Mouse (Mus musculus) lung, embryonic 16.5 days (tissue): ENCODE measurements around the gene St6gal1. TPM values are rescaled to one million over a fixed set of nuclear protein-coding genes. Genes with fewer than 3 reads are reported as not detected.

Source experiments
- ATAC-seq: fragments of 200-750 bp; cut with Nextera tagmentation; 2 replicates; pipeline ENCODE4 v1.8.0; 2017; ENCODE audit warnings: low read depth, mild to moderate bottlenecking, moderate library complexity
- H3K27ac ChIP-seq: fragments of 300-500 bp; sonication (generic); 2 replicates; pipeline ENCODE4 v1.5.1; 2014; ENCODE audit warnings: mild to moderate bottlenecking, control low read depth, low read length
- H3K27me3 ChIP-seq: fragments of 300-500 bp; sonication (generic); 2 replicates; pipeline ENCODE4 v1.6.1; 2014; ENCODE audit warnings: low read depth, low read length, mixed read lengths; ENCODE audit not compliant: control insufficient read depth, insufficient read depth
- H3K36me3 ChIP-seq: fragments of 300-500 bp; sonication (generic); 2 replicates; pipeline ENCODE4 v1.6.1; 2014; ENCODE audit warnings: low read length; ENCODE audit not compliant: control insufficient read depth, insufficient read depth
- H3K4me1 ChIP-seq: fragments of 300-500 bp; sonication (generic); replicated peaks from 2 replicates; pipeline ENCODE4 v1.6.1; 2014; ENCODE audit warnings: low read length, mixed read lengths; ENCODE audit not compliant: control insufficient read depth, insufficient read depth
- H3K4me2 ChIP-seq: fragments of 300-500 bp; sonication (generic); 2 replicates; pipeline ENCODE4 v1.6.1; 2014; ENCODE audit warnings: low read depth, low read length, control low read depth
- H3K4me3 ChIP-seq: fragments of 300-500 bp; sonication (generic); 2 replicates; pipeline ENCODE4 v1.5.1; 2014; ENCODE audit warnings: mild to moderate bottlenecking, low read length, control low read depth
- H3K9ac ChIP-seq: fragments of 300-500 bp; sonication (generic); 2 replicates; pipeline ENCODE4 v1.6.1; 2014; ENCODE audit warnings: low read length, control low read depth
- H3K9me3 ChIP-seq: fragments of 300-500 bp; sonication (generic); 2 replicates; pipeline ENCODE4 v1.6.1; 2016; ENCODE audit warnings: low read length; ENCODE audit not compliant: control insufficient read depth
- WGBS: fragments of 180-500 bp; shearing (Covaris S2); extraction: QIAGEN DNeasy Blood & Tissue Kit; methylation state at CpG from one replicate; pipeline ENCODE4 v1.1.7; 2014; 5-methylcytosine and 5-hydroxymethylcytosine counted together
- polyA plus RNA-seq: library from polyadenylated mRNA; unstranded; fragments of >200 nt; fragmentation: Nextera tagmentation; extraction: Ambion mirVana; gene quantifications from 2 replicates; pipeline ENCODE4 v1.2.1, GENCODE M21; 2015

The St6gal1 gene
- polyA plus RNA-seq, 1 experiment from 2014 or later: 56.2 TPM

GRCm38 (mm10) chr16:23307142-23307968, 82.8 kb downstream of the St6gal1 start:
- Histone ChIP-seq H3K4me2 (no peak overlapping the region), H3K27me3 (no peaks in the 10 kb centered on the region), H3K27ac (no peak overlapping the region), H3K36me3 (no peaks in the 10 kb centered on the region), H3K9ac (no peak overlapping the region), H3K9me3 (no peaks in the 10 kb centered on the region), H3K4me3 (no peak overlapping the region), H3K4me1 (peaks cover 26% of the 10 kb centered on the region)
- no peak for ATAC-seq
- WGBS: 66% methylated on average over 12 of the region's 12 CpGs

DNA sequence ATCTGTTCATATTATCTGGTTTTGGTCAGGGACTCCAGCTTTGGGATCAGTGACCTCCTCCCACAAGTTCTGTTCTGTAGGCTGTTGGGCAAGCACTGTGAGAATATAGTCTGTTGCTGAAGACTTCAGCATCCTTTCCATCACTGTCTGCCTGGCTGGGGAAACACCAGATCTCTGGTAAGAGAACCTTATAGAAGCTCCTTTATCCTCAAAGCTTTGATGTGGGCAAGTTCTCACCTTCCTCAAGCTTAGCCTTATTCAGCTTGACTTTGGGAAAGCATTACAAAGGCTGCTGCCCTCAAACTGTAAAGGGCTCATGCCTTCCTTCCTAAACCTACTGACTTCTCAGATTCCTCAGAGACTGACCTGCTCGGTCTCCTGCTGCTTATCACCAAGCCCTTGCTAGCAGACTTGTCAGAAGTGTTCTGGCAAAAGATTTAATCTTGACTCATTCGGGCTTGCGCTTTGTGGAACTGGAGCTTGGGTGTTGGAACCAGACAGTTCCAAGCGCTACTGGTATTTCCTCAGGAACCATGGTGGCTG, 83.5 kb downstream of the St6gal1 start:
- no peaks in the 10 kb centered on the region for H3K9me3 ChIP-seq
- 49% methylated on average over 4 of the region's 4 CpGs for WGBS
- H3K9ac ChIP-seq: no peak overlapping the region
- H3K4me3 ChIP-seq: no peak overlapping the region
- H3K4me1 ChIP-seq: peaks cover 26% of the 10 kb centered on the region
- no peaks in the 10 kb centered on the region for H3K27me3 ChIP-seq
- H3K4me2 ChIP-seq: no peak overlapping the region
- H3K27ac ChIP-seq: peak overlapping the region; percentile 20; the same call in 1 of the 2 replicates
- H3K36me3 ChIP-seq: no peaks in the 10 kb centered on the region; the same call in 1 of the 2 replicates
- ATAC-seq: no peak

GRCm38 (mm10) chr16:23309080-23309479, 84.5 kb downstream of the St6gal1 start:
- H3K27ac ChIP-seq: no peak overlapping the region
- WGBS: 73% methylated on average over 4 of the region's 4 CpGs
- no peaks in the 10 kb centered on the region for H3K9me3 ChIP-seq
- no peaks in the 10 kb centered on the region for H3K27me3 ChIP-seq
- H3K9ac ChIP-seq: no peak overlapping the region
- no peak for ATAC-seq
- H3K4me2 ChIP-seq: no peak overlapping the region
- no peaks in the 10 kb centered on the region; the same call in 1 of the 2 replicates for H3K36me3 ChIP-seq
- H3K4me3 ChIP-seq: no peak overlapping the region
- H3K4me1 ChIP-seq: peaks cover 26% of the 10 kb centered on the region

DNA sequence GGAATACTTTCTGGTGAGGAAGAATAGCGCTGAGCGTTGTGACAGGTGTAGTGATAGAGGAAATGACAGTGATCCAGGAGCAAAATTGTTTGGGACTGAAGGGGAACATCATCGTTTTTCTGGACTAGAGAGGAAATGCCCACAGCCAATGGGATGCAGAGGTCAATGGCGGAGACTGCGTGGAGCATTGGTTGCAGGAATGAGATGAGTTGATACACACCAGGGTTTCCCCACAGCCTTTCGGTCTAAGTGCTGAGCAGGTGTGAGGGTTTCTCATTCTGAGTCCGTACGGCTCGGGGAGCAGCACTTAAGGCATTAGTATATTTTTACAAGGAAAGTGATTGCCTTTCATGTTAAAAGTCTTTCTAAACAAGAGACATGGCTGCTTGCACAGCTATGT, 88.1 kb downstream of the St6gal1 start:
- ATAC-seq: no peak
- Histone ChIP-seq H3K27me3 (no peaks in the 10 kb centered on the region), H3K9ac (no peak overlapping the region), H3K4me1 (peaks cover 24% of the 10 kb centered on the region), H3K4me2 (no peak overlapping the region), H3K36me3 (no peaks in the 10 kb centered on the region; the same call in 1 of the 2 replicates), H3K4me3 (no peak overlapping the region), H3K9me3 (no peaks in the 10 kb centered on the region), H3K27ac (no peak overlapping the region)
- 87% methylated on average over 9 of the region's 9 CpGs for WGBS

DNA sequence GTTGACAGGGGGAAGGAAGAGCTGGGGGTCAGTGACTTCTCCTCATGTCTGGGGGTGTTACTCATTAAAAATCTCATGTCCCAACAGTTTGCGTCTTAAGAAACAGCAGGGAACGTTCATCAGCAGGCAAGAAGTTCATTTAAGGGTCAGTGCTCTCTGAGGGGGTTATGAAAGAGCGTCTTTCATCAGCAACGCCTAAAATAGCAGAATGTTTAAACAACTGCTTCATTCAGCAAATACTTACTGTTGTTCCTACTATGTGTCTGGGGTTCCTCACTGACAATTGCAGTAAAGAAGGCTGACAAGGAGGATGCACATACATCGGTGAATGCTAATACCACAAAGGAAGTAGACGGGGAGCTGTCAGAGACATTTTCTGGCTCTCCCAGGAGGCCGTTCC, 90.2 kb downstream of the St6gal1 start:
- Histone ChIP-seq H3K4me2 (no peak overlapping the region), H3K4me1 (peaks cover 29% of the 10 kb centered on the region), H3K9me3 (no peaks in the 10 kb centered on the region), H3K4me3 (no peak overlapping the region), H3K36me3 (no peaks in the 10 kb centered on the region; the same call in 1 of the 2 replicates), H3K9ac (0 out of 2 replicates have a peak overlapping the region, but pooled peaks have one; percentile 32), H3K27me3 (no peaks in the 10 kb centered on the region), H3K27ac (peak overlapping the region; percentile 85)
- 7% methylated on average over 7 of the region's 7 CpGs for WGBS
- ATAC-seq: peak; percentile 91

GRCm38 (mm10) chr16:23317411-23318047, 93.0 kb downstream of the St6gal1 start:
- H3K36me3 ChIP-seq: peaks cover 10% of the 10 kb centered on the region
- no peaks in the 10 kb centered on the region for H3K9me3 ChIP-seq
- WGBS: 12% methylated on average over 7 of the region's 7 CpGs
- no peaks in the 10 kb centered on the region for H3K27me3 ChIP-seq
- peaks cover 29% of the 10 kb centered on the region for H3K4me1 ChIP-seq
- peak; percentile 15; the same call in 1 of the 2 replicates for ATAC-seq
- H3K27ac ChIP-seq: peak overlapping the region; percentile 90
- H3K4me3 ChIP-seq: no peak overlapping the region
- peak overlapping the region; percentile 3; the same call in 1 of the 2 replicates for H3K9ac ChIP-seq
- H3K4me2 ChIP-seq: no peak overlapping the region

DNA sequence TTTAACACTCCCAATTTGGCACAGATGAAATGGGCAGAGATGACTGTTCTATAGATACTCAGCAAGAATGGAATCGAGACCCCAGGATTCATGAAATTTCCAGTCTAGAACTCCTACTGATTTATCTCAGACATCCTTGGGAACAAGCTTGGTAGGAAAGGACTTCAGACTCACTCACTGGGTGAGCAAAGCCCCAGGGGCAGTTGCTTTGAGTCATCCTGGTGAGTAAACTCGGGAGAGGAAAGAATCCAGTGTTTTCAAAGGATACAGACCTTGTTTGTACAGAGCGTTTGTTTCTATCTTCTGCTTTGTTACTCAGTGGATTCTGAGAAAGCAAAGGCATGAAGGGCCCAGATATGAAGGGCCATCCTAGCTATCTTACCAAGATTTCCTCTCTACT, 95.5 kb downstream of the St6gal1 start:
- Histone ChIP-seq H3K36me3 (peaks cover 10% of the 10 kb centered on the region), H3K4me1 (peaks cover 35% of the 10 kb centered on the region), H3K4me2 (no peak overlapping the region), H3K4me3 (no peak overlapping the region), H3K27me3 (no peaks in the 10 kb centered on the region), H3K27ac (no peak overlapping the region), H3K9ac (no peak overlapping the region), H3K9me3 (no peaks in the 10 kb centered on the region)
- 77% methylated on average over 3 of the region's 3 CpGs for WGBS
- ATAC-seq: no peak

DNA sequence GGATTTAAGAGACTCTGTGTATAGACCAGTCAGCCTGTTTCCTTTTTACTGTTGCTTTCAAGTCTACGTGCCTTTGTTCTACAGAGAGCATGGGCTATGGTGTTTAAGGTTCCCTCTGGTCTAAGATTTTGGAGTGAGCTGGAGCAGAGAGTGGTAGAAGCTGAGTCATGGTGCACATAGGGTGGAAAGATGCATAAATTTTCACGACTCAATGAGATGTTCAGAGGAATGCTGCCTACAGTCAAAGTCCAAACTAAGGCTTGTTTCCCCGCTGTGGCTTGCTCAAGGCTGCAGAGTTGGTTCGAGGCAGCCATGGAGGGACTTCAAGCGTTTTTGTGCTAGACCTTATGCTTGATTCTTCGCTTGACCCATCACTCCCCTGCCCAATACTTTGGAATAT, 96.0 kb downstream of the St6gal1 start:
- Histone ChIP-seq H3K27me3 (no peaks in the 10 kb centered on the region), H3K4me3 (no peak overlapping the region), H3K4me1 (peaks cover 37% of the 10 kb centered on the region), H3K4me2 (no peak overlapping the region), H3K9me3 (no peaks in the 10 kb centered on the region), H3K27ac (no peak overlapping the region), H3K9ac (no peak overlapping the region), H3K36me3 (peaks cover 10% of the 10 kb centered on the region)
- WGBS: 88% methylated on average over 6 of the region's 6 CpGs
- ATAC-seq: no peak

DNA sequence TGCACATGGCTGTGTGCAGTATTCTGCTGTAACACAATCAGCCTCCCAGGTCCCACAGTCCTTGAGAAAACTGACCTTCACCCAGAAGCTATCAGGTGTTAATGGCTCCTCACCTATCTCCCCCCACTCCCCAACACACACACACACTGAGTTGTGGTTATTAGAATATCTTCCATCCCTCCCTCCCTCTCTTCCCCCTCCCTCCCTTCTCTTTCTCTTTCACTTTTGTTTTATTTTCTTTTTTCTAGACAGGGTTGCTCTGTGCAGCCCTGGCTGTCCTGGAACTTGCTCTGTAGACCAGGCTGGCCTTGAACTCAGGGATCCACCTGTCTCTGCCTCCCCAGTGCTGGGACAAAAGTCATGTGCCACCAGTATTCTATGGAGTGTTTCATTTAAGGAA, 97.9 kb downstream of the St6gal1 start:
- no peak overlapping the region for H3K27ac ChIP-seq
- peaks cover 39% of the 10 kb centered on the region for H3K4me1 ChIP-seq

More for the DNA sequence above, 97.9 kb downstream of the St6gal1 start:
- no peak overlapping the region for H3K9ac ChIP-seq
- no peak overlapping the region for H3K4me2 ChIP-seq
- no peak for ATAC-seq
- no peak overlapping the region for H3K4me3 ChIP-seq
- no peaks in the 10 kb centered on the region for H3K9me3 ChIP-seq
- no peaks in the 10 kb centered on the region for H3K27me3 ChIP-seq
- H3K36me3 ChIP-seq: peaks cover 10% of the 10 kb centered on the region
